8 mouse cellular contexts compared by ENCODE assay signal in the genomic region with DNA sequence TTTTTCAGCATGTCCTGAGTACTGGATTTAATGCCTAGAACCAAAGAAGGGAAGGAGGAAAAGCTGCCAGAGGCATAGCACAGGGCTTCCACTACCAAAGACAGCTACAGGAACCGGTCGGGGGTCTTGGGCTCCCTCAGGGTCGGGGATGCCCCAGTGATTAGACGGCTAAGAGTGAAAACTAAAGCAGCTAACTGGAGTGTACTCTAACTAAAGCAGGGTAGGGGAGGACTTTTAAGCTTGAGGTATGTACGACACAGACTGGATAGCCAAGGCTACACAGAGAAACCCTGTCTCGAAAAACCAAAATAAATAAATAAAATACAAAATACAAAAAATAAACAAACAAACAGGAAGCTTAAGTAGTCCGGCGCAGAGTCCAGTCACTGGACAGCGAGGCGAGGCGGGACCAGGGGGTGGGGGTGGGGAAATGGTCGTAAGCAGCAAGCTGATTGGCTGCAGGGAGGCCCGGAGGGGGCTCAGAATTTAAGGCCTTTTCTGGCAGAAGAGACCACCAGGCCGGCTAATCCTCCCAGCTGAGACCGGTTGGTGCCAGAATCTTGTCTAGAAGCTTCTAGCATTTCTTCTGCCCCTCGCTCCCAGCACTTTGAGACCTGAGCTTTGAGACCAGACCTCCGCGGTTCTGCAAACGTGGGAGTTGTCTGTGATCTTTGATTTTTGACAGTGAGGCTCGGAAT. TPM values are rescaled to one million over a fixed set of nuclear protein-coding genes. Genes with fewer than 3 reads are reported as not detected.
DNase-seq lines count a peak whose midpoint lies in the region; ATAC-seq and TF ChIP-seq lines count a peak whose summit lies in the region.

A gene (plus strand): TSS at position 454 of the 698 bp plus-strand sequence.

- H3K27me3 ChIP-seq in hindbrain, embryonic 14.5 days (ENCODE audit: control insufficient read depth, insufficient read depth, low read length) = no peaks in the 10 kb centered on the region
- H3K27me3 ChIP-seq in limb, embryonic 12.5 days = 0 out of 2 replicates have a peak, but pooled peaks cover 5% of the 10 kb centered on the region
- no peaks in the 10 kb centered on the region for H3K27me3 ChIP-seq in midbrain, postnatal 0 days (ENCODE audit: insufficient read depth, low read length)

- H3K9me3 ChIP-seq in hindbrain, embryonic 14.5 days (ENCODE audit: control insufficient read depth, low read length) = no peaks in the 10 kb centered on the region
- H3K9me3 ChIP-seq in limb, embryonic 12.5 days = no peaks in the 10 kb centered on the region
- H3K9me3 ChIP-seq in midbrain, postnatal 0 days (ENCODE audit: low read length) = no peaks in the 10 kb centered on the region

- H3K4me3 ChIP-seq in left cerebral cortex, adult 2 months = peak within 1 kb of the TSS; percentile 52
- H3K4me3 ChIP-seq in hindbrain, embryonic 14.5 days (replicated peaks; ENCODE audit: low read length) = peak within 1 kb of the TSS; percentile 52
- H3K4me3 ChIP-seq in limb, embryonic 12.5 days (replicated peaks) = peak within 1 kb of the TSS; percentile 49
- peak within 1 kb of the TSS; percentile 51 for H3K4me3 ChIP-seq in midbrain, postnatal 0 days (ENCODE audit: low read depth, low read length)

- intact Hi-C loops in left cerebral cortex, adult 2 months (cut with DNase I) = no loop called here

- under 1% methylated on average over 20 of the region's 20 CpGs for whole genome bisulfite sequencing in hindbrain, embryonic 14.5 days
- 1% methylated on average over 20 of the region's 20 CpGs for WGBS in limb, embryonic 12.5 days
- WGBS in midbrain, postnatal 0 days = under 1% methylated on average over 20 of the region's 20 CpGs

- peak within 1 kb of the TSS; percentile 85 for H3K27ac ChIP-seq in left cerebral cortex, adult 2 months
- H3K27ac ChIP-seq in hindbrain, embryonic 14.5 days = peak within 1 kb of the TSS; percentile 75
- peak within 1 kb of the TSS; percentile 32 for H3K27ac ChIP-seq in limb, embryonic 12.5 days
- H3K27ac ChIP-seq in midbrain, postnatal 0 days (ENCODE audit: low read depth, low read length) = peak within 1 kb of the TSS; percentile 85

- peak in 1 of 2 experiments; percentile 30 for DNase-seq in left cerebral cortex, adult 2 months (ENCODE audit: extremely low spot score in 1 of 2, low spot score in 2 of 2)
- no peak for DNase-seq in left cerebral cortex, adult 18-20 months (ENCODE audit: low spot score in 2 of 2)
- DNase-seq in cerebellum, adult 8-10 months = peak; percentile 54
- DNase-seq in frontal cortex, postnatal 36 days (ENCODE audit: low spot score in 2 of 2) = peak; percentile 37 to 42
- peak; percentile 83 for DNase-seq in hindbrain, embryonic 14.5 days (ENCODE audit: low spot score)
- peak; percentile 93 for DNase-seq in midbrain, postnatal 0 days (ENCODE audit: low spot score)
- DNase-seq in spleen, adult 12 weeks (ENCODE audit: low spot score) = no peak

- H3K4me2 ChIP-seq in hindbrain, embryonic 14.5 days (replicated peaks) = peak within 1 kb of the TSS; percentile 77
- peak within 1 kb of the TSS; percentile 81 for H3K4me2 ChIP-seq in limb, embryonic 12.5 days
- peak within 1 kb of the TSS; percentile 76 for H3K4me2 ChIP-seq in midbrain, postnatal 0 days (ENCODE audit: low read depth, low read length, poor library complexity, severe bottlenecking)

- no peaks in the 10 kb centered on the region for H3K36me3 ChIP-seq in hindbrain, embryonic 14.5 days (replicated peaks; ENCODE audit: control insufficient read depth, insufficient read depth)
- H3K36me3 ChIP-seq in limb, embryonic 12.5 days = 0 out of 2 replicates have a peak, but pooled peaks cover 3% of the 10 kb centered on the region
- H3K36me3 ChIP-seq in midbrain, postnatal 0 days (ENCODE audit: insufficient read depth, low read length) = no peaks in the 10 kb centered on the region

- H3K9ac ChIP-seq in hindbrain, embryonic 14.5 days = peak within 1 kb of the TSS; percentile 74
- H3K9ac ChIP-seq in limb, embryonic 12.5 days (replicated peaks) = peak within 1 kb of the TSS; percentile 82
- peak within 1 kb of the TSS; percentile 89 for H3K9ac ChIP-seq in midbrain, postnatal 0 days (replicated peaks; ENCODE audit: low read length, poor library complexity, severe bottlenecking)

- TF ChIP-seq CTCF in left cerebral cortex, adult 2 months (IDR thresholded peaks at IDR 0.05) = no peak
- TF ChIP-seq CTCF in midbrain, postnatal 0 days (IDR thresholded peaks at IDR 0.05) = no peak

- H3K4me1 ChIP-seq in hindbrain, embryonic 14.5 days (replicated peaks; ENCODE audit: control insufficient read depth, insufficient read depth, low read length) = peaks cover 17% of the 10 kb centered on the region; the same call in 1 of the 2 replicates
- H3K4me1 ChIP-seq in limb, embryonic 12.5 days (replicated peaks) = peaks cover 10% of the 10 kb centered on the region
- H3K4me1 ChIP-seq in midbrain, postnatal 0 days (ENCODE audit: insufficient read depth, low read length) = 0 out of 2 replicates have a peak, but pooled peaks cover 4% of the 10 kb centered on the region

- peak; percentile 84; the same call in 1 of the 2 replicates for ATAC-seq in hindbrain, embryonic 14.5 days (ENCODE audit: low FRiP score)
- peak; percentile 80 for ATAC-seq in limb, embryonic 12.5 days (ENCODE audit: insufficient number of reproducible peaks, insufficient read depth, low FRiP score, low TSS enrichment, low read depth)
- peak; percentile 84 for ATAC-seq in midbrain, postnatal 0 days (ENCODE audit: low FRiP score)

RNA-seq across cellular contexts. Expression of the gene that starts here (rescaled TPM):
- total RNA-seq in left cerebral cortex, adult 2 months (2021) = 10 to 100 TPM in 1 of 2 experiments, 1 to 10 TPM in 1; 9.9 to 13.7 TPM
- total RNA-seq in left cerebral cortex, adult 18-20 months (2021) = 1 to 10 TPM; 8.5 to 9.5 TPM
- polyA plus RNA-seq in hindbrain, embryonic 14.5 days (2014; fragmentation: Nextera tagmentation; extraction: Ambion mirVana) = 16.9 and 24.5 TPM in 2 replicates
- 24.3 and 25.8 TPM in 2 replicates for polyA plus RNA-seq in limb, embryonic 12.5 days (2016; fragmentation: Nextera tagmentation; extraction: Ambion mirVana)
- 10.5 and 13.3 TPM in 2 replicates for total RNA-seq in midbrain, postnatal 0 days (2014; rRNA removed)
- 29.6 and 29.9 TPM in 2 replicates for polyA plus RNA-seq in midbrain, postnatal 0 days (2015; fragmentation: Nextera tagmentation; extraction: Ambion mirVana)

Comparison
In these comparisons a context has a peak if more than half of its experiments do, and no peak if none do; other contexts are left out.
1. DNase-seq: peak in cerebellum, adult 8-10 months (single experiment), frontal cortex, postnatal 36 days (2 of 2), hindbrain, embryonic 14.5 days (single experiment) and midbrain, postnatal 0 days (single experiment); none in left cerebral cortex, adult 18-20 months (0 of 2) and spleen, adult 12 weeks (single experiment).
2. H3K27ac ChIP-seq: peak in every context shown above with its lines; median percentile 85 in left cerebral cortex, adult 2 months; 85 in midbrain, postnatal 0 days; 75 in hindbrain, embryonic 14.5 days; 32 in limb, embryonic 12.5 days.
3. Peak in every context shown above with its lines, with median percentiles within 50 percentile points of each other: H3K4me3 ChIP-seq, ATAC-seq, H3K4me2 ChIP-seq and H3K9ac ChIP-seq.